9 mouse cellular contexts compared by ENCODE assay signal in the genomic region with DNA sequence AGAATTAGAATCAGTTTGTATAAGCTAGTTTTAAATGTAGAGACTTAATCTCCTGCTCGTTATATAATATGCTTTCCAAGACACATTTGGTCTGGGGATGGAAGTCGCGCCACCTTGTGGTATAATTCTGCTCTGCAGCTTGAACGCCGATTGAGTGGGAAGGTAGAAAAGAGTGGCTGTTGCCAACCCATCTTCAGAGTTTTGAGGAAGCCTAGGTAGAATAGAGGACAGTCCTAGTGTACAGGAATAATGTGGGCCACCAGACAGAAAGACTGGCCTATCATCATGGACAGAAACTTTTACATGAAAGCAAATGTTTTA. TPM values are rescaled to one million over a fixed set of nuclear protein-coding genes. Genes with fewer than 3 reads are reported as not detected.
A peak's percentile ranks its signal among the peaks of the same experiment; 100 is the strongest.
DNase-seq lines count a peak whose midpoint lies in the region; ATAC-seq and TF ChIP-seq lines count a peak whose summit lies in the region.
"Had no signal": no experiment of that assay in that cellular context is flagged by ENCODE, and none has a peak within 500 bp of the region (broad histone marks: within the 10 kb centered on the region; RNA-seq: fewer than 3 reads in every experiment).

No protein-coding gene starts in this region.

- intact Hi-C loops in left cerebral cortex, adult 2 months (cut with DNase I): loop anchor here (10.0 kb wide), 1 partner anchor 187 kb away; no protein-coding TSS in a partner anchor

- H3K27me3 ChIP-seq in hindbrain, embryonic 11.5 days (ENCODE audit: control insufficient read depth, insufficient read depth, low read length): no peaks in the 10 kb centered on the region
- no peaks in the 10 kb centered on the region for H3K27me3 ChIP-seq in hindbrain, embryonic 12.5 days
- no peaks in the 10 kb centered on the region; a peak in 2 of 4 replicates for H3K27me3 ChIP-seq in MEL (ENCODE audit: control insufficient read depth in 1 of 2, insufficient read depth in 2 of 2, low read length in 2 of 2)
- H3K27me3 ChIP-seq in midbrain, postnatal 0 days (ENCODE audit: insufficient read depth, low read length): no peaks in the 10 kb centered on the region; the same call in 1 of the 2 replicates

- no peak for ATAC-seq in hindbrain, embryonic 11.5 days (ENCODE audit: low FRiP score)
- no peak for ATAC-seq in hindbrain, embryonic 12.5 days (ENCODE audit: low FRiP score)
- no peak for ATAC-seq in midbrain, postnatal 0 days (ENCODE audit: low FRiP score)
- no peak for ATAC-seq in inflammation-experienced regulatory T-cells, adult 6 months

- no peak overlapping the region for H3K27ac ChIP-seq in hindbrain, embryonic 11.5 days (ENCODE audit: low read depth, low read length)
- H3K27ac ChIP-seq in hindbrain, embryonic 12.5 days: no peak overlapping the region
- H3K27ac ChIP-seq in MEL (ENCODE audit: control insufficient read depth, low read depth, low read length): no peak overlapping the region
- H3K27ac ChIP-seq in left cerebral cortex, adult 2 months: no peak overlapping the region
- no peak overlapping the region for H3K27ac ChIP-seq in midbrain, postnatal 0 days (ENCODE audit: low read depth, low read length)

- peak; percentile 69 to 84 (median 83) for TF ChIP-seq CTCF in MEL (IDR thresholded peaks at IDR 0.05 in 2 of 3, conservative IDR thresholded peaks at IDR 0.05 in 1 of 3; ENCODE audit: control insufficient read depth in 1 of 3, insufficient read depth in 1 of 3, low read depth in 2 of 3, low read length in 3 of 3, poor library complexity in 1 of 3, severe bottlenecking in 1 of 3)
- peak; percentile 70 for TF ChIP-seq CTCF in left cerebral cortex, adult 2 months (IDR thresholded peaks at IDR 0.05)
- TF ChIP-seq CTCF in midbrain, postnatal 0 days (IDR thresholded peaks at IDR 0.05): peak; percentile 81

- TF ChIP-seq RAD21 in MEL (IDR thresholded peaks at IDR 0.05; ENCODE audit: low read depth, low read length): peak; percentile 38

- no peak overlapping the region for H3K4me2 ChIP-seq in hindbrain, embryonic 11.5 days (replicated peaks; ENCODE audit: low read depth, low read length)
- H3K4me2 ChIP-seq in hindbrain, embryonic 12.5 days (replicated peaks): no peak overlapping the region
- no peak overlapping the region for H3K4me2 ChIP-seq in midbrain, postnatal 0 days (ENCODE audit: low read depth, low read length, poor library complexity, severe bottlenecking)

- no peak overlapping the region for H3K4me3 ChIP-seq in hindbrain, embryonic 11.5 days (ENCODE audit: low read depth, low read length)
- H3K4me3 ChIP-seq in hindbrain, embryonic 12.5 days: no peak overlapping the region
- H3K4me3 ChIP-seq in MEL (ENCODE audit: control insufficient read depth in 1 of 2, insufficient read depth in 1 of 2, low read depth in 2 of 2, low read length in 2 of 2): peak overlapping the region in 1 of 2 experiments; percentile 62; a peak in 3 of 4 replicates
- H3K4me3 ChIP-seq in left cerebral cortex, adult 2 months: no peak overlapping the region
- H3K4me3 ChIP-seq in midbrain, postnatal 0 days (ENCODE audit: low read depth, low read length): no peak overlapping the region
- H3K4me3 ChIP-seq: myocyte had no signal

- 14% methylated on average over 5 of the region's 5 CpGs for WGBS in hindbrain, embryonic 11.5 days
- WGBS in hindbrain, embryonic 12.5 days: 25% methylated on average over 5 of the region's 5 CpGs
- WGBS in midbrain, postnatal 0 days: 17% methylated on average over 5 of the region's 5 CpGs

- H3K36me3 ChIP-seq in hindbrain, embryonic 11.5 days (ENCODE audit: control insufficient read depth, insufficient read depth, low read length): no peaks in the 10 kb centered on the region
- H3K36me3 ChIP-seq in hindbrain, embryonic 12.5 days: no peaks in the 10 kb centered on the region
- H3K36me3 ChIP-seq in MEL (ENCODE audit: control insufficient read depth in 1 of 2, insufficient read depth in 2 of 2, low read length in 2 of 2): no peaks in the 10 kb centered on the region
- no peaks in the 10 kb centered on the region for H3K36me3 ChIP-seq in midbrain, postnatal 0 days (ENCODE audit: insufficient read depth, low read length)

- TF ChIP-seq POLR2A in MEL (IDR thresholded peaks at IDR 0.05; ENCODE audit: control insufficient read depth in 1 of 2, insufficient read depth in 1 of 2, low read depth in 1 of 2, low read length in 2 of 2, poor library complexity in 1 of 2): no peak

- TF ChIP-seq EP300 in MEL (IDR thresholded peaks at IDR 0.05; ENCODE audit: low read depth in 1 of 2, low read length in 2 of 2): 0 out of 4 replicates have a peak, but pooled peaks of 1 of the 2 experiments have one; percentile 11

- H3K9me3 ChIP-seq in hindbrain, embryonic 11.5 days (ENCODE audit: control insufficient read depth, low read length): no peaks in the 10 kb centered on the region
- no peaks in the 10 kb centered on the region for H3K9me3 ChIP-seq in hindbrain, embryonic 12.5 days (replicated peaks)
- no peaks in the 10 kb centered on the region for H3K9me3 ChIP-seq in MEL (replicated peaks; ENCODE audit: insufficient read depth, low read length)
- no peaks in the 10 kb centered on the region for H3K9me3 ChIP-seq in midbrain, postnatal 0 days (ENCODE audit: low read length)

- no peak overlapping the region for H3K9ac ChIP-seq in hindbrain, embryonic 11.5 days (ENCODE audit: low read depth, low read length)
- H3K9ac ChIP-seq in hindbrain, embryonic 12.5 days: no peak overlapping the region
- no peak overlapping the region for H3K9ac ChIP-seq in MEL (ENCODE audit: control insufficient read depth, low read depth, low read length, poor library complexity, severe bottlenecking)
- H3K9ac ChIP-seq in midbrain, postnatal 0 days (replicated peaks; ENCODE audit: low read length, poor library complexity, severe bottlenecking): no peak overlapping the region

- DNase-seq in hindbrain, embryonic 11.5 days (ENCODE audit: low spot score): peak; percentile 71
- peak; percentile 87 for DNase-seq in MEL (ENCODE audit: low read depth, low spot score)
- peak; percentile 54 for DNase-seq in c-Kit-positive CD71-positive TER-119-negative erythroid progenitor cells, embryonic 14.5 days (ENCODE audit: low read depth)
- peak; percentile 27 to 49 for DNase-seq in frontal cortex, postnatal 25 days (ENCODE audit: low spot score in 2 of 2)
- DNase-seq in left cerebral cortex, adult 2 months (ENCODE audit: extremely low spot score in 1 of 2, low spot score in 2 of 2): peak; percentile 39 to 61
- peak; percentile 27 for DNase-seq in midbrain, postnatal 0 days (ENCODE audit: low spot score)

- no peaks in the 10 kb centered on the region for H3K4me1 ChIP-seq in hindbrain, embryonic 11.5 days (replicated peaks; ENCODE audit: control insufficient read depth, insufficient read depth, low read length)
- H3K4me1 ChIP-seq in hindbrain, embryonic 12.5 days: no peaks in the 10 kb centered on the region
- H3K4me1 ChIP-seq in MEL (ENCODE audit: control insufficient read depth in 1 of 2, insufficient read depth in 2 of 2, low read length in 2 of 2): peaks cover 0 to 2% of the 10 kb centered on the region in 2 experiments; a peak in 2 of 4 replicates
- no peaks in the 10 kb centered on the region for H3K4me1 ChIP-seq in midbrain, postnatal 0 days (ENCODE audit: insufficient read depth, low read length)

- H3K79me2 ChIP-seq in MEL (ENCODE audit: control insufficient read depth, insufficient read depth, low read length, poor library complexity): no peaks in the 10 kb centered on the region

RNA-seq across cellular contexts. Expression of gene Bex4, which starts 11.1 kb away (rescaled TPM):
- polyA plus RNA-seq in hindbrain, embryonic 11.5 days (2014; fragmentation: Nextera tagmentation; extraction: Ambion mirVana): 85.4 and 86.3 TPM in 2 replicates
- 71.4 and 77.7 TPM in 2 replicates for polyA plus RNA-seq in hindbrain, embryonic 12.5 days (2016; fragmentation: Nextera tagmentation; extraction: Ambion mirVana)
- 219 and 240 TPM in 2 replicates for total RNA-seq in MEL (2012; rRNA removed)
- polyA plus RNA-seq in MEL (2012; ENCODE audit: insufficient read depth in 1 of 2, insufficient read length in 2 of 2, low read depth in 1 of 2, low replicate concordance in 2 of 2, missing spikeins in 1 of 2): 100 to 1,000 TPM in 1 of 2 experiments, not detected in 1; 412 TPM
- total RNA-seq in left cerebral cortex, adult 2 months (2021): 10 to 100 TPM; 16.8 to 17.3 TPM
- 66.6 and 75.0 TPM in 2 replicates for total RNA-seq in midbrain, postnatal 0 days (2014; rRNA removed)
- 189 and 207 TPM in 2 replicates for polyA plus RNA-seq in midbrain, postnatal 0 days (2015; fragmentation: Nextera tagmentation; extraction: Ambion mirVana)
- polyA plus RNA-seq in inflammation-experienced regulatory T-cells, adult 6 months (2017; shearing (Covaris generic)): not detected
- polyA plus RNA-seq: myocyte had no signal

RNA-seq across cellular contexts. Expression of gene Nxf3, which starts 42.6 kb away (rescaled TPM):
- polyA plus RNA-seq in hindbrain, embryonic 11.5 days (2014; fragmentation: Nextera tagmentation; extraction: Ambion mirVana): not detected in 2 replicates
- not detected in 2 replicates for polyA plus RNA-seq in hindbrain, embryonic 12.5 days (2016; fragmentation: Nextera tagmentation; extraction: Ambion mirVana)
- total RNA-seq in MEL (2012; rRNA removed): not detected in 2 replicates
- under 1 TPM in 1 of 2 experiments, not detected in 1; 0.08 TPM for polyA plus RNA-seq in MEL (2012; ENCODE audit: insufficient read depth in 1 of 2, insufficient read length in 2 of 2, low read depth in 1 of 2, low replicate concordance in 2 of 2, missing spikeins in 1 of 2)
- total RNA-seq in left cerebral cortex, adult 2 months (2021): not detected
- 0.14 and 0.71 TPM in 2 replicates for total RNA-seq in midbrain, postnatal 0 days (2014; rRNA removed)
- polyA plus RNA-seq in midbrain, postnatal 0 days (2015; fragmentation: Nextera tagmentation; extraction: Ambion mirVana): 0.05 and 0.10 TPM in 2 replicates
- polyA plus RNA-seq in inflammation-experienced regulatory T-cells, adult 6 months (2017; shearing (Covaris generic)): not detected

RNA-seq across cellular contexts. Expression of gene Tceal8, which starts 44.4 kb away (rescaled TPM):
- 227 and 238 TPM in 2 replicates for polyA plus RNA-seq in hindbrain, embryonic 11.5 days (2014; fragmentation: Nextera tagmentation; extraction: Ambion mirVana)
- 168 and 189 TPM in 2 replicates for polyA plus RNA-seq in hindbrain, embryonic 12.5 days (2016; fragmentation: Nextera tagmentation; extraction: Ambion mirVana)
- 26.9 and 27.4 TPM in 2 replicates for total RNA-seq in MEL (2012; rRNA removed)
- polyA plus RNA-seq in MEL (2012; ENCODE audit: insufficient read depth in 1 of 2, insufficient read length in 2 of 2, low read depth in 1 of 2, low replicate concordance in 2 of 2, missing spikeins in 1 of 2): 100 to 1,000 TPM in 1 of 2 experiments, 10 to 100 TPM in 1; 41.1 to 759 TPM
- 10 to 100 TPM; 30.8 to 39.2 TPM for total RNA-seq in left cerebral cortex, adult 2 months (2021)
- 84.0 and 99.7 TPM in 2 replicates for total RNA-seq in midbrain, postnatal 0 days (2014; rRNA removed)
- 133 and 135 TPM in 2 replicates for polyA plus RNA-seq in midbrain, postnatal 0 days (2015; fragmentation: Nextera tagmentation; extraction: Ambion mirVana)
- polyA plus RNA-seq in inflammation-experienced regulatory T-cells, adult 6 months (2017; shearing (Covaris generic)): 1 to 10 TPM in 1 of 3 experiments, not detected in 2; 1.2 TPM

RNA-seq across cellular contexts. Expression of gene Bex2, which starts 59.7 kb away (rescaled TPM):
- polyA plus RNA-seq in hindbrain, embryonic 11.5 days (2014; fragmentation: Nextera tagmentation; extraction: Ambion mirVana): 305 and 309 TPM in 2 replicates
- 351 and 371 TPM in 2 replicates for polyA plus RNA-seq in hindbrain, embryonic 12.5 days (2016; fragmentation: Nextera tagmentation; extraction: Ambion mirVana)
- total RNA-seq in MEL (2012; rRNA removed): not detected in 2 replicates
- not detected for polyA plus RNA-seq in MEL (2012; ENCODE audit: insufficient read depth in 1 of 2, insufficient read length in 2 of 2, low read depth in 1 of 2, low replicate concordance in 2 of 2, missing spikeins in 1 of 2)
- 100 to 1,000 TPM; 346 to 347 TPM for total RNA-seq in left cerebral cortex, adult 2 months (2021)
- 294 and 349 TPM in 2 replicates for total RNA-seq in midbrain, postnatal 0 days (2014; rRNA removed)
- polyA plus RNA-seq in midbrain, postnatal 0 days (2015; fragmentation: Nextera tagmentation; extraction: Ambion mirVana): 1,179 and 1,237 TPM in 2 replicates
- polyA plus RNA-seq in inflammation-experienced regulatory T-cells, adult 6 months (2017; shearing (Covaris generic)): 1 to 10 TPM in 1 of 3 experiments, under 1 TPM in 2; 0.55 to 1.2 (median 0.98) TPM

Comparison
In these comparisons a context has a peak if more than half of its experiments do, and no peak if none do; other contexts are left out.
1. DNase-seq: peak in every context shown above with its lines; median percentile 87 in MEL; 71 in hindbrain, embryonic 11.5 days; 54 in c-Kit-positive CD71-positive TER-119-negative erythroid progenitor cells, embryonic 14.5 days; 50 in left cerebral cortex, adult 2 months; 38 in frontal cortex, postnatal 25 days; 27 in midbrain, postnatal 0 days.
2. RNA of gene Tceal8, which starts 44.4 kb away (polyA plus RNA-seq): 41.1 to 759 TPM in MEL, 227 to 238 TPM in hindbrain, embryonic 11.5 days, 168 to 189 TPM in hindbrain, embryonic 12.5 days and 133 to 135 TPM in midbrain, postnatal 0 days; 1.2 TPM in inflammation-experienced regulatory T-cells, adult 6 months; every median in the first group is over 10 times any median in the second.
3. Peak in every context shown above with its lines, with median percentiles within 50 percentile points of each other: CTCF ChIP-seq.